Mouse (Mus musculus) cerebellum, postnatal 14 days (tissue): ENCODE data around the gene Hipk2.
"Not testable (repeated sequence)": the region's sequence is repeated elsewhere in the genome, so short reads cannot be mapped to it uniquely, and the experiment has no call there.

Experiments
- DNase-seq, 2 experiments: peaks; one replicate each; pipeline ENCODE4 v3.0.0; 2021; ENCODE audit warnings: mixed read lengths in 2 of 2

Gene Hipk2

GRCm38 (mm10) chr6:38690615-38691014 lies 185.3 kb downstream of the Hipk2 start:
- no peak for DNase-seq

- DNase-seq, result peak in 1 of 2 experiments; percentile 39
Measured at GRCm38 (mm10) chr6:38688841-38689240, 187.1 kb downstream of the Hipk2 start.

GRCm38 (mm10) chr6:38687216-38687615 lies 188.7 kb downstream of the Hipk2 start:
- DNase-seq, result peak; percentile 65 to 80

GRCm38 (mm10) chr6:38682532-38682931 lies 193.4 kb downstream of the Hipk2 start:
- DNase-seq, result no peak

- DNase-seq, result no peak
Measured at GRCm38 (mm10) chr6:38677629-38678028, 198.3 kb downstream of the Hipk2 start.

GRCm38 (mm10) chr6:38676723-38677122 lies 199.2 kb downstream of the Hipk2 start:
- no peak for DNase-seq

- no peak for DNase-seq
Measured at GRCm38 (mm10) chr6:38676217-38676616, 199.7 kb downstream of the Hipk2 start.

GRCm38 (mm10) chr6:38672011-38672410 lies 204.0 kb downstream of the Hipk2 start:
- DNase-seq, result no peak

- DNase-seq, result no peak
Measured at GRCm38 (mm10) chr6:38671270-38671669, 204.7 kb downstream of the Hipk2 start.

GRCm38 (mm10) chr6:38670488-38670887 lies 205.5 kb downstream of the Hipk2 start:
- not testable (repeated sequence) for DNase-seq

GRCm38 (mm10) chr6:38669580-38669979 lies 206.4 kb downstream of the Hipk2 start:
- no peak for DNase-seq

- DNase-seq, result peak; percentile 70 to 78
Measured at GRCm38 (mm10) chr6:38662714-38663615, 213.0 kb downstream of the Hipk2 start, which contains the start of gene Clec2l. TSS of gene Clec2l (plus strand) at chr6:38663069.

- no peak for DNase-seq
Measured at GRCm38 (mm10) chr6:38661626-38662025, 214.3 kb downstream of the Hipk2 start.

GRCm38 (mm10) chr6:38650263-38650937 lies 225.6 kb downstream of the Hipk2 start:
- peak; percentile 81 to 86 for DNase-seq

GRCm38 (mm10) chr6:38649545-38649944 lies 226.4 kb downstream of the Hipk2 start:
- peak in 1 of 2 experiments; percentile 37 for DNase-seq
